Mouse (Mus musculus) spleen, adult 2 months (tissue): ENCODE measurements around the gene Tmem131.

Experiments used
- CTCF ChIP-seq: fragments of 200-500 bp; IDR thresholded peaks from 2 replicates; pipeline ENCODE4 v1.5.1; 2011; ENCODE audit warnings: mild to moderate bottlenecking, inconsistent platforms; ENCODE audit not compliant: insufficient read depth, insufficient read length, insufficient replicate concordance; ENCODE audit errors: extremely low read depth
- POLR2A ChIP-seq: fragments of 200-500 bp; IDR thresholded peaks from 2 replicates; pipeline ENCODE4 v1.6.1; 2011; ENCODE audit warnings: low read depth, low read length, inconsistent platforms

DNA sequence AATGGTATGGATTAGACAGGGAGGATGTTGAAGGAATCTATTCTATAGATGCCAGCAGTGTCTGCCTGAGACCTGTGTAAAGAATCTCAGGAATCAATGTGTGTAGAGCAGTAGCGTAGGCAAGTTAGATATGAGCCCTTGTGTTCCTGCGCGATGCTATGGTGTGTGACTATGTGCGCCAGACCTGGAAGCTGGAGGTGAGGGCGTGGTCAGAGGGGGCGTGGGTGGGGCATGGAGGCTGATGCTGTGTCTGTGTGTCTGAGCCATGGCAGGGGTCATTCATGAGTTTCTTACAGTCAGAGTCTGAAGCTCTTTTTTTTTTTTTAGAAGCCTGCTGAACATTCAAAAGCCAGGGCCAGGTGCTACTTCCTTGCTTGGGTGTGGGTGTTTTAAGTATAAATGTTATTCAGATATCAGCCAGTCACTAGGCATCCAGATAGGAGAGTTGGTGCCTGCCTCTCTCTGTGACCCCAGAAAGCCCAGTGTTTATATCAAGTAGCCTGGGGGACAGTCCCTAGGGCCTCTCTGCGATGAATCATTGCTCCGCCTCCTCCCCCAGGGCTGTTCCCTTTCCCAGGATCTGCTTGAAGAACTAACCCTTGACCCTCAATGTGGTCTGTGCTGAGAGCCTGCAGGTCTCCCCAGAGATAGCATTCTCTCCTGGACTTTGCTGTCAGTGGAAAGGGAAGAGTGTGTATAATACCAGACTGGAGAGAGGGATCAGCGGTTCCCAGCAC, 171.1 kb downstream of the Tmem131 start:
- TF ChIP-seq POLR2A (no peak), CTCF (no peak)
